In genomic region chr4:124396566-124397283, GRCm38 (mm10) we compare ENCODE assay signal across 12 mouse cellular contexts.
DNase-seq lines count a peak whose midpoint lies in the region; ATAC-seq and TF ChIP-seq lines count a peak whose summit lies in the region.
"Had no signal": no experiment of that assay in that cellular context is flagged by ENCODE, and none has a peak within 500 bp of the region (broad histone marks: within the 10 kb centered on the region; RNA-seq: fewer than 3 reads in every experiment).

No protein-coding gene starts in this region.

- no peaks in the 10 kb centered on the region for H3K36me3 ChIP-seq in forebrain, postnatal 0 days (ENCODE audit: insufficient read depth)
- no peaks in the 10 kb centered on the region for H3K36me3 ChIP-seq in forebrain, embryonic 13.5 days (ENCODE audit: poor library complexity, severe bottlenecking)
- H3K36me3 ChIP-seq in E14TG2a.4 (ENCODE audit: insufficient read depth, low read length), result no peaks in the 10 kb centered on the region
- no peaks in the 10 kb centered on the region for H3K36me3 ChIP-seq in thymus, adult 2 months (ENCODE audit: control insufficient read depth, insufficient read depth, low read length)
- H3K36me3 ChIP-seq: forebrain, embryonic 10.5 days; hindbrain, embryonic 13.5 days; limb, embryonic 10.5 days had no signal

- H3K9ac ChIP-seq in forebrain, postnatal 0 days, result no peak overlapping the region
- no peak overlapping the region for H3K9ac ChIP-seq in forebrain, embryonic 13.5 days
- H3K9ac ChIP-seq: hindbrain, embryonic 13.5 days had no signal

- intact Hi-C loops in left cerebral cortex, adult 2 months (cut with DNase I), result loop anchor here (5.0 kb wide), 4 partner anchors 201 to 439 kb away; partner anchors contain the start of gene Pou3f1
- intact Hi-C loops in heart, postnatal 10 days (cut with DNase I), result no loop called here

- no peak overlapping the region for H3K27ac ChIP-seq in forebrain, postnatal 0 days (ENCODE audit: low read depth, low read length)
- no peak overlapping the region for H3K27ac ChIP-seq in forebrain, embryonic 13.5 days
- no peak overlapping the region for H3K27ac ChIP-seq in left cerebral cortex, adult 2 months
- H3K27ac ChIP-seq in thymus, adult 2 months (ENCODE audit: control insufficient read depth, insufficient read depth, low read length), result no peak overlapping the region
- H3K27ac ChIP-seq: forebrain, embryonic 10.5 days; hindbrain, embryonic 13.5 days; limb, embryonic 10.5 days had no signal

- WGBS in forebrain, postnatal 0 days, result 66% methylated on average over 13 of the region's 13 CpGs
- 76% methylated on average over 13 of the region's 13 CpGs for WGBS in forebrain, embryonic 13.5 days
- WGBS in thymus, adult 2 months, result 53% methylated on average over 13 of the region's 13 CpGs

- H3K27me3 ChIP-seq in forebrain, postnatal 0 days (ENCODE audit: insufficient read depth, low read length), result no peaks in the 10 kb centered on the region
- H3K27me3 ChIP-seq in forebrain, embryonic 13.5 days, result peaks cover 80% of the 10 kb centered on the region
- peaks cover 47% of the 10 kb centered on the region for H3K27me3 ChIP-seq in E14TG2a.4 (ENCODE audit: insufficient read depth, low read length)
- H3K27me3 ChIP-seq in thymus, adult 2 months (ENCODE audit: control insufficient read depth, insufficient read depth, low read length), result no peaks in the 10 kb centered on the region

- no peak for DNase-seq in forebrain, postnatal 0 days
- peak; percentile 2 to 3 for DNase-seq in adrenal gland, postnatal 36 days
- peak in 1 of 2 experiments; percentile 40 for DNase-seq in left cerebral cortex, adult 2 months (ENCODE audit: extremely low spot score in 1 of 2, low spot score in 2 of 2)
- DNase-seq in thymus, adult 2 months, result no peak
- DNase-seq in heart, postnatal 10 days, result no peak

- no peak overlapping the region for H3K4me3 ChIP-seq in forebrain, postnatal 0 days (ENCODE audit: low read depth, low read length)
- H3K4me3 ChIP-seq in forebrain, embryonic 13.5 days, result no peak overlapping the region
- H3K4me3 ChIP-seq in E14TG2a.4 (replicated peaks; ENCODE audit: low read length), result peak overlapping the region; percentile 68
- no peak overlapping the region for H3K4me3 ChIP-seq in left cerebral cortex, adult 2 months
- H3K4me3 ChIP-seq in thymus, adult 2 months (ENCODE audit: control insufficient read depth, insufficient read depth, low read length), result no peak overlapping the region
- H3K4me3 ChIP-seq: forebrain, embryonic 10.5 days; heart, adult 2 months; hindbrain, embryonic 13.5 days; limb, embryonic 10.5 days had no signal

- TF ChIP-seq POLR2A in thymus, adult 2 months (IDR thresholded peaks at IDR 0.05; ENCODE audit: control insufficient read depth, extremely low read depth, insufficient read depth, low read length, poor library complexity), result no peak

- peaks cover 8% of the 10 kb centered on the region; the same call in 1 of the 2 replicates for H3K4me1 ChIP-seq in forebrain, postnatal 0 days (ENCODE audit: insufficient read depth)
- H3K4me1 ChIP-seq in forebrain, embryonic 13.5 days, result peaks cover 41% of the 10 kb centered on the region
- H3K4me1 ChIP-seq in E14TG2a.4 (replicated peaks; ENCODE audit: low read depth, low read length), result peaks cover 32% of the 10 kb centered on the region
- H3K4me1 ChIP-seq in thymus, adult 2 months (replicated peaks; ENCODE audit: control insufficient read depth, insufficient read depth, low read length), result no peaks in the 10 kb centered on the region

- H3K4me2 ChIP-seq in forebrain, postnatal 0 days (ENCODE audit: low read depth), result no peak overlapping the region
- H3K4me2 ChIP-seq in forebrain, embryonic 13.5 days, result no peak overlapping the region
- H3K4me2 ChIP-seq: hindbrain, embryonic 13.5 days had no signal

- peak; percentile 18; the same call in 1 of the 2 replicates for TF ChIP-seq CTCF in forebrain, postnatal 0 days (IDR thresholded peaks at IDR 0.05; ENCODE audit: low read depth)
- TF ChIP-seq CTCF in E14TG2a.4 (conservative IDR thresholded peaks at IDR 0.05; ENCODE audit: low read length), result no peak
- peak; percentile 23; the same call in 1 of the 2 replicates for TF ChIP-seq CTCF in left cerebral cortex, adult 2 months (IDR thresholded peaks at IDR 0.05)
- no peak for TF ChIP-seq CTCF in thymus, adult 2 months (IDR thresholded peaks at IDR 0.05; ENCODE audit: borderline replicate concordance, control insufficient read depth, extremely low read depth, insufficient read depth, low read length, poor library complexity)

- ATAC-seq in forebrain, postnatal 0 days, result no peak
- no peak for ATAC-seq in forebrain, embryonic 13.5 days
- ATAC-seq in granulocyte monocyte progenitor cell, adult 5-6 weeks (replicated peaks; ENCODE audit: poor library complexity, severe bottlenecking), result no peak

- H3K9me3 ChIP-seq in forebrain, postnatal 0 days (ENCODE audit: low read length), result no peaks in the 10 kb centered on the region
- H3K9me3 ChIP-seq in forebrain, embryonic 13.5 days (replicated peaks), result no peaks in the 10 kb centered on the region
- no peaks in the 10 kb centered on the region for H3K9me3 ChIP-seq in E14TG2a.4 (ENCODE audit: low read length)
- H3K9me3 ChIP-seq: forebrain, embryonic 10.5 days; hindbrain, embryonic 13.5 days; limb, embryonic 10.5 days had no signal

Comparison
In these comparisons a context has a peak if more than half of its experiments do, and no peak if none do; other contexts are left out.
1. DNase-seq: peak in adrenal gland, postnatal 36 days (2 of 2); none in forebrain, postnatal 0 days (single experiment), thymus, adult 2 months (single experiment) and heart, postnatal 10 days (0 of 2).
2. CTCF ChIP-seq: peak in forebrain, postnatal 0 days (single experiment) and left cerebral cortex, adult 2 months (single experiment); none in E14TG2a.4 (single experiment) and thymus, adult 2 months (single experiment).